Mouse (Mus musculus): ENCODE results near the gene Vmn2r94.

Vmn2r94 gene

DNA sequence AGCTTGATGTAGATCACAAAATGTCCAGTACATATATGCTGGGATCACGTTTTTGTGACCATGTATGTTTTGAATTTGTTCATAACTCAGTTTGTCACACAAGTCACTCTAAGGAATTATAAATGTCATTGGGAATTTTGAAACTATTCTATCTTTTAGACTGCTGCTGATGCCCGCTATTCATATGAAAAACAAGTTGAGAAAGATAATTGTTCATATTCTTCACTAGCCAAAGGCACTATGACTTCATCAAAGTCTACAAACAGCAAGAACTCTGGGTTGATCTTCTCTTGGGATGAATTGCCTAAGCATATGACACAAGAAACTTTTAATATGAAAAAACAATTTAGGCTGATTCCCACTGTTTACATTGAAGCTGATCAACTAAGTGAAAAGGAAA, at the start of gene Vmn2r94:
Gene Vmn2r94 (minus strand): TSS at position 101 of the 400 bp plus-strand sequence.
- no peak for DNase-seq (ENCODE audit: low read depth, low spot score)

- no peak for DNase-seq (ENCODE audit: low read depth, low spot score)
Observed at GRCm38 (mm10) chr17:18323031-18323430, 45.5 kb upstream of the Vmn2r94 start.

- DNase-seq (ENCODE audit: low read depth, low spot score), result no peak
Observed at GRCm38 (mm10) chr17:18297799-18298198, 20.2 kb upstream of the Vmn2r94 start, which contains the start of gene Vmn2r93. Gene Vmn2r93 (plus strand): TSS chr17:18298099.

DNA sequence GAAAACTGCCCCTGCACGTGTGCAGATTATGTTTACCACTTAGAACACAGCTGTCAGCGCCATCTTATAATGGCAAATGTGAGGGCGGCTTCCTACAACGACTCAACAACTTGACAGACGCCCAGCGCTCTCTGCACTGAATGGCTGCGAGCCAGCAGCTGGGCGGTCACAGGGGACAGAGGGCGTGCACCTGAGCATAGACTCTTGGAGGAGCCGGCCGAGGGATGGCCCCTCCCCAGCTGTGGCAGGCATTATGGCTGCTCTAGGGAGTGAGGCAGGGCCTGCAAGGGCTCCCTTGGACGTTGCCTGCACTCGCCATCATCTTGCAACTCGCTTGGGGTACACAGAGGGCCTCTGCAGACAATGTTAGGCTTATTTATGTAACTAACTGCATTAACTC, 40.6 kb downstream of the Vmn2r94 start:
- DNase-seq (ENCODE audit: low read depth, low spot score), result no peak

DNA sequence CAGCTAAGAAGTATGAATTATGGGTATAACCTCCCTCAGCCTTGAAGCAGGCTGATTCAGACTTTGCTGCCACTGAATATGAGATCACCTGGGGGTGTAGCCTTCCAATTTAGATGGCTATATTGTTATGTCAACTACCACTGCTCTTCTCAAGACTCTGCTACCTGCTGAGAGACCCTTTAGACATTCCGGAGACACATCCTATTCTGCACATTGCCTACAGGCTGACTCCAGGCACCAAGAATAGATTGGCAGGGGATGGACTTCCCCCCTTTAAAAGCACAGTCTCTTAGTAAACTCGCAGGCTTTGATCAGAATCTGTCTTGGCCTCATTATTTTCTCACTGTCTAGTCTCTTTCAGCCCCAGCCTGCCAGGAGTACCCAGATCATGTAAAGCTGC, 45.6 kb downstream of the Vmn2r94 start:
- no peak for DNase-seq (ENCODE audit: low read depth, low spot score)

DNA sequence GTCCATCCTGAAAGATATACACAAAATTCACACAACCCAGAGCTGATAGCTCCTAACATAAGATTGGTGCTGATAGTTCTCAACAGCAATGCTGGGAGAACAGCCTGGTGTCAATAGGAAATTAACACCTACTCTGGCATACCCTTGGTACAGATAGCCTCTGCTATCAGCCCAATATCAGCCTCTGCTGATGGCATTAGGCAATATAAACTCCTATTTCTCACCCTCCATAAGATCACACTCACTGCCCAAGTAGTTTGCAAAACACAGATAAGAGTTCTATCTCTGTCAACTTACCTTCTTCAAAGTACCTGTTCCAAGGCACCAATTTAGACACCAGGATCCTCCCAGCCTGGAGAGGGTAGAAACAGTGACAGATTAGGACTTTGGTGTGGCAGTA, 56.3 kb downstream of the Vmn2r94 start:
- DNase-seq (ENCODE audit: low read depth, low spot score), result no peak
